Mouse (Mus musculus) limb, embryonic 11.5 days (tissue): ENCODE data around the gene Dock4. TPM values are rescaled to one million over a fixed set of nuclear protein-coding genes. Genes with fewer than 3 reads are reported as not detected.

Experiments
- ATAC-seq: fragments of 200-750 bp; cut with Nextera tagmentation; 2 replicates; pipeline ENCODE4 v1.8.0; 2017; ENCODE audit warnings: low read depth; ENCODE audit not compliant: insufficient number of reproducible peaks, low FRiP score, low TSS enrichment
- DNase-seq: peaks from one replicate; pipeline ENCODE4 v3.0.0-alpha.2; 2015; ENCODE audit warnings: low spot score
- H3K27ac ChIP-seq: fragments of 300-500 bp; sonication (generic); replicated peaks from 2 replicates; pipeline ENCODE4 v1.5.1; 2014; ENCODE audit warnings: low read depth, mild to moderate bottlenecking, low read length
- H3K27me3 ChIP-seq: fragments of 300-500 bp; sonication (generic); 2 replicates; pipeline ENCODE4 v1.6.1; 2014; ENCODE audit warnings: mild to moderate bottlenecking, low read length, mixed read lengths; ENCODE audit not compliant: control insufficient read depth, insufficient read depth
- H3K36me3 ChIP-seq: fragments of 300-500 bp; sonication (generic); 2 replicates; pipeline ENCODE4 v1.6.1; 2014; ENCODE audit warnings: mild to moderate bottlenecking, low read length, moderate library complexity, mixed read lengths; ENCODE audit not compliant: control insufficient read depth, insufficient read depth
- H3K4me1 ChIP-seq: fragments of 300-500 bp; sonication (generic); 2 replicates; pipeline ENCODE4 v1.6.1; 2014; ENCODE audit warnings: low read length, mixed read lengths; ENCODE audit not compliant: control insufficient read depth, insufficient read depth
- H3K4me2 ChIP-seq: fragments of 300-500 bp; sonication (generic); 2 replicates; pipeline ENCODE4 v1.6.1; 2014; ENCODE audit warnings: low read depth, mild to moderate bottlenecking, moderate library complexity; ENCODE audit not compliant: severe bottlenecking
- H3K4me3 ChIP-seq: fragments of 300-500 bp; sonication (generic); 2 replicates; pipeline ENCODE4 v1.5.1; 2014; ENCODE audit warnings: low read depth, low read length
- H3K9ac ChIP-seq: fragments of 300-500 bp; sonication (generic); 2 replicates; pipeline ENCODE4 v1.6.1; 2014; ENCODE audit warnings: mild to moderate bottlenecking, low read length
- H3K9me3 ChIP-seq: fragments of 300-500 bp; sonication (generic); 2 replicates; pipeline ENCODE4 v1.6.1; 2016; ENCODE audit warnings: low read length; ENCODE audit not compliant: control insufficient read depth
- WGBS: fragments of 180-500 bp; shearing (Covaris S2); extraction: QIAGEN DNeasy Blood & Tissue Kit; methylation state at CpG from one replicate; pipeline ENCODE4 v1.1.7; 2014; 5-methylcytosine and 5-hydroxymethylcytosine counted together
- polyA plus RNA-seq: library from polyadenylated mRNA; unstranded; fragments of >200 nt; fragmentation: Nextera tagmentation; extraction: Ambion mirVana; gene quantifications from 2 replicates; pipeline ENCODE4 v1.2.1, GENCODE M21; 2014

Dock4 gene
- polyA plus RNA-seq, 1 experiment from 2014 or later, result 13.5 TPM

DNA sequence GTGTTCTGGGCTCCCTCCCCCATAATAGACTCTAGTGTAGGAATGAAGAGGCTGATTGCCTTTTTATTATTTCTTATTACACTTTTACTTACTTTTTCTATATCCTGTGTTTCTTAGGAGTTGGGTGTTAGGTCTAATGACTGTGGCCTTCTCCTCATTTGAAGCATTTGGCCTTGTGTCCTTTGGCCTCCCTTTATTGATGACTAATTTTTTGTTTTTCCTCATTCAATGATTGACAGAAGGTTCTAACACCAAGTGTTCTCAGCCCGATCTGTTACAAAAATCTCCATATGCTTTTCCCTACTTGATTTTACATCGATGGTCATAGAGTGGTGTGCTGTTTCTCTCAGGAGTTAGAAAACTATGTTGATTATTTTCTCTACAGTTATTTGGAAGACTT is 108.2 kb downstream of the Dock4 start:
- Histone ChIP-seq H3K4me3 (no peak overlapping the region), H3K27me3 (no peaks in the 10 kb centered on the region), H3K9me3 (no peaks in the 10 kb centered on the region), H3K4me2 (no peak overlapping the region), H3K36me3 (no peaks in the 10 kb centered on the region), H3K27ac (no peak overlapping the region), H3K4me1 (no peaks in the 10 kb centered on the region), H3K9ac (no peak overlapping the region)
- DNase-seq (no peak), ATAC-seq (no peak)
- 97% methylated on average over 2 of the region's 2 CpGs for WGBS

- DNase-seq (no peak), ATAC-seq (no peak)
- WGBS, result 88% methylated on average over 6 of the region's 6 CpGs
- Histone ChIP-seq H3K27me3 (no peaks in the 10 kb centered on the region), H3K4me1 (no peaks in the 10 kb centered on the region), H3K4me2 (no peak overlapping the region), H3K36me3 (no peaks in the 10 kb centered on the region), H3K27ac (no peak overlapping the region), H3K4me3 (no peak overlapping the region), H3K9me3 (no peaks in the 10 kb centered on the region), H3K9ac (no peak overlapping the region)
These were observed 109.3 kb downstream of the Dock4 start for GRCm38 (mm10) chr12:40554941-40555511.

- Histone ChIP-seq H3K36me3 (no peaks in the 10 kb centered on the region), H3K4me2 (no peak overlapping the region), H3K9me3 (no peaks in the 10 kb centered on the region), H3K9ac (no peak overlapping the region), H3K4me3 (no peak overlapping the region), H3K27me3 (no peaks in the 10 kb centered on the region), H3K4me1 (no peaks in the 10 kb centered on the region), H3K27ac (no peak overlapping the region)
- no peak for ATAC-seq
- DNase-seq, result no peak
- 80% methylated on average over 3 of the region's 3 CpGs for WGBS
These were observed 112.8 kb downstream of the Dock4 start for GRCm38 (mm10) chr12:40558600-40558999.

DNA sequence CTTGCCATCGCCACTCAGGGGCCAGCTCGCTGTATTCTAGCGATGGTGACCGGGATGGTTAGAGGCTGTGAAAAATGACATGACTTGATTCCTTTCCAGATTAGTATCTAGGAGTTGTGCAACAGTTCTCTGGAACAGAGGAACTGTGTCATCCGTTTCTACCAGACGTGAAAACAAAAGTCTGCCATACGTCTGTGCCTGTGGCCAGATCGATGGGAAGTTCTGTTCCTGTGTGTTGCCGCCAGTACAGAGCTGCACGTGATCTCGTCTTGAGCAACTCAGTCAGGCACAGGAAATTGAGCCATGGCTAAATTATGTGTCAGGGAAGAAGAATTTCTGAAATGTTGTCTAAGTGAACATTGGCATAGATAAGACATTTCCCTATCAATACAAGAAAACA is 113.4 kb downstream of the Dock4 start:
- no peak overlapping the region for H3K4me3 ChIP-seq
- no peak overlapping the region for H3K4me2 ChIP-seq
- H3K4me1 ChIP-seq, result peaks cover under 1% of the 10 kb centered on the region; the same call in 1 of the 2 replicates
- 81% methylated on average over 11 of the region's 11 CpGs for WGBS
- no peak overlapping the region for H3K27ac ChIP-seq
- no peaks in the 10 kb centered on the region for H3K27me3 ChIP-seq
- no peaks in the 10 kb centered on the region for H3K36me3 ChIP-seq
- DNase-seq (no peak), ATAC-seq (no peak)
- no peak overlapping the region for H3K9ac ChIP-seq
- no peaks in the 10 kb centered on the region for H3K9me3 ChIP-seq

- H3K36me3 ChIP-seq, result no peaks in the 10 kb centered on the region
- no peak overlapping the region for H3K9ac ChIP-seq
- no peak overlapping the region for H3K4me2 ChIP-seq
- no peaks in the 10 kb centered on the region for H3K9me3 ChIP-seq
- no peak for DNase-seq
- no peak overlapping the region for H3K4me3 ChIP-seq
- no peak for ATAC-seq
- H3K27me3 ChIP-seq, result no peaks in the 10 kb centered on the region
- WGBS, result 65% methylated on average over 1 of the region's 1 CpGs
- peaks cover 13% of the 10 kb centered on the region for H3K4me1 ChIP-seq
- no peak overlapping the region for H3K27ac ChIP-seq
These were observed 118.0 kb downstream of the Dock4 start for GRCm38 (mm10) chr12:40563703-40564102.

DNA sequence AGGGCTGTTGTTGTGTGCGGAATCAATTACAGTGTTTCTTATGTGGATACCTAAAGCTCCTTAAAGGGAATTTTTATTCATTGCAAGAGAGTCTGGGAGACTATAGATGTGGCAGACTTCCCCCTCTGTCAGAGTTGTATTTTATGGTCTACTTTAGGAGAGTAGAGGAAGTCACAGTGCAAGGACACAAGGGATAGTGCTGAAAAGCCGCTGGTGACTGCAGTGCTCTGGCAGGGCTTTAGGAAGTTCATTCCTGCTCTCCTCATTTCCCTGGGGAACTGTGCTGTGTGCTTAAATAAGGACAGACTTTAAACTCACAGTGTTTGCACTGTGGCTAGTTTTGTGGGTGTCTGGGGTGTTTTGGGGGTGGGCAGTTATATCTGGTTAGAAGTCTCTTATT is 118.5 kb downstream of the Dock4 start:
- H3K9me3 ChIP-seq, result no peaks in the 10 kb centered on the region
- no peak overlapping the region for H3K4me3 ChIP-seq
- no peak overlapping the region for H3K9ac ChIP-seq
- DNase-seq, result no peak
- no peaks in the 10 kb centered on the region for H3K36me3 ChIP-seq
- no peak overlapping the region for H3K4me2 ChIP-seq
- H3K27me3 ChIP-seq, result no peaks in the 10 kb centered on the region
- peaks cover 17% of the 10 kb centered on the region for H3K4me1 ChIP-seq
- WGBS, result 37% methylated on average over 2 of the region's 2 CpGs
- no peak overlapping the region for H3K27ac ChIP-seq
- no peak for ATAC-seq

- no peak overlapping the region for H3K9ac ChIP-seq
- DNase-seq, result peak; percentile 38
- no peaks in the 10 kb centered on the region for H3K36me3 ChIP-seq
- no peak for ATAC-seq
- peaks cover 20% of the 10 kb centered on the region for H3K4me1 ChIP-seq
- H3K27ac ChIP-seq, result no peak overlapping the region
- H3K4me2 ChIP-seq, result no peak overlapping the region
- 62% methylated on average over 4 of the region's 4 CpGs for WGBS
- H3K27me3 ChIP-seq, result no peaks in the 10 kb centered on the region
- no peak overlapping the region for H3K4me3 ChIP-seq
- no peaks in the 10 kb centered on the region for H3K9me3 ChIP-seq
These were observed 122.7 kb downstream of the Dock4 start for GRCm38 (mm10) chr12:40568365-40568885.

- Histone ChIP-seq H3K9me3 (no peaks in the 10 kb centered on the region), H3K4me1 (peaks cover 18% of the 10 kb centered on the region), H3K27ac (no peak overlapping the region), H3K4me3 (no peak overlapping the region), H3K4me2 (no peak overlapping the region), H3K36me3 (no peaks in the 10 kb centered on the region), H3K27me3 (no peaks in the 10 kb centered on the region), H3K9ac (no peak overlapping the region)
- 60% methylated on average over 9 of the region's 9 CpGs for WGBS
- ATAC-seq (no peak), DNase-seq (no peak)
These were observed 123.5 kb downstream of the Dock4 start for GRCm38 (mm10) chr12:40568971-40569968.
